Mouse (Mus musculus): ENCODE results near the gene Eif4ebp2.

Eif4ebp2 gene

DNA sequence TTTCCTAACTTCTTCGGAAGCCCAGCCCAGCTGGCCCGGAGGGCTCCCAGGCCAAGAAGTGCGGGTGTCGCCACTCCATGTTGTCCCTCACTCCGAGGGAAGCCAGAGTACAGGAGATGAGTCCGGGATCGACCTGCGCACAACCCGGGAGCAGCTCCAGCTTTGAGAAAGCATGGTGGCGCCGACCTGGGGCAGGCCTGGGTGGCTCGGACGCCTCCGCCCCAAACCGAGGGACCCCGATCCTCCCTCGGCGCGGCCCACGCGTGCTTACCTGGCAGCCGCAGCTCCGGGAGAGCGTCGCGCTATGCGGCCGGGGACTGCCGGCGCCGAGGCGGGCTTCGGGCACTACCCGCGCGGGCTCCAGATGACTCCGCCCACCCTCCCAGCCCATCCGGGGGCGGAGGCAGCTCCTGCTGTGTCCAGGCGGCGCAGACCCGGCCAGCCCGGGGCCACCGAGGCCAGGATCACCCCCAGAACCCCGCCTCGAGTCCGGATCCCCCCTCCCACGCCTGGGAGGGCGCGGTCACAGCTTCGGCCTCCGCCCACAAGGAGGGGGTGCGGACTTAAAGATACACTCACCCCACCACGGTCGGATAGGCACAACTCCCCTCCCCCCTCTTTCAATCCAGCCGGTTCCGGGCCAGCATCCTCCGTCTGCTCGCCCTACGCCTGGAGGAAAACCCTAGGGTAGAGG is 69.3 kb downstream of the Eif4ebp2 start, which contains the start of gene Pald1:
Gene Pald1, minus strand, starts transcription at position 510 of the 694 bp plus-strand sequence.
- peak; percentile 60 to 75 for DNase-seq (ENCODE audit: low spot score in 2 of 2)

DNA sequence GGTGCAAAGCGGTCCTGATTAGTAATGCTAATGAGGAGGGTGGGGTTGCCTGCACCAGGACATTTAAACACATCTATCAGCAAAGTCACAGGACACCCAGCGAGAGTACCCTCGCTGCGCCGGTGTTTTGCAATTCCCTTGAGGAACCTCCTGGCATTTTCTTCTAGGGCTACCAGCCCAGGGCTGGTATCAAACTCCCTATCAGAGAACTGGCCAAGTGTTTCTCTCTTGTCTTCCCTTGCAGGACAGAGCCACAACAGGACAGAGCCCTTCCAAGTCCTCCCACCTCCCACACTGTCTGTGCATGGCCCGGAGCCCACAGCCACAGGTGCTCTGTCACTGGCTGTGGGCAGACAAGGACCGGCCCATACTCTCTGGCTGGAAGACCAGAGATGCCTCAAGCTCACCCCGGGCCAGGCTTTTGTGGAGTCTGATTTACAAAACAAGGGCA is 70.2 kb downstream of the Eif4ebp2 start:
- no peak for DNase-seq (ENCODE audit: low spot score in 2 of 2)

DNA sequence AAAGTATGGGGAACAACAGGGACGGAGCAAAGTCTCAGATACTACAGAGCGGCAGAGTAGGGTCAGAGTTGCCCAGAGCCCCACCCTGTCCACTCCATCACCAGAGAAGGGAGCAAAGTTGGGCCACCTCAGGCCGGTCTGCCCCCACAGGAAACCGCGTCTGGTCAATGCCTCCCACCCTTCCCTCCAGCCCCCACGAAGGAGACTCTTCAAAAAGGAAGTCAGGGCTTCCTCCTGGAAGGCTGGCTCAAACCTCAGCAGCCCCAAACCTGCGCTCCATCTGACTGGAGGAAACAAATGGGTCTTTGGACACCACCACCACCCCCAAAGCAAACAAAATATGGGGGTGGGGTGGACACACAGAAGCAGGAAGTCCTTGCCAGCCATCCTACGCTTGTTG is 70.6 kb downstream of the Eif4ebp2 start:
- DNase-seq (ENCODE audit: low spot score in 2 of 2) = no peak

DNA sequence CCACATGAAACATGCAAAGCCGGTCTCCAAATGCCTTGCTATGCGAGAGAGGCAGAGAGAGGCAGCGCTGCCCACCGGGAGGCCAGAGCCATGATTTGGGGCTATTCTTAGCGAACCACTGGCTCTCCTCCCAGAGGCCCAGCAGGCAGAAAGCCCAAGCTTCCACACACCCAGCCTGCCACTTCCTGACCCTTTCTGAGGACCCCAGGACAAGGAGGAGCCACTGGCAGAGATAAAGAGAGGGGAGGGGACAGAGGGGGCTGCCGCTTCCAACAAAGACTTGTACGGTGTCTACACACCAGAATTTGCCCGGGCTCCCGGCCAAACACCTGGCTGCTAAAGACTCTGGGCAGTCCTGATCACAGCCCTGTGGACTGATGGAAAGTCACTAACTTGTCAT is 72.3 kb downstream of the Eif4ebp2 start:
- DNase-seq (ENCODE audit: low spot score in 2 of 2) = no peak

DNA sequence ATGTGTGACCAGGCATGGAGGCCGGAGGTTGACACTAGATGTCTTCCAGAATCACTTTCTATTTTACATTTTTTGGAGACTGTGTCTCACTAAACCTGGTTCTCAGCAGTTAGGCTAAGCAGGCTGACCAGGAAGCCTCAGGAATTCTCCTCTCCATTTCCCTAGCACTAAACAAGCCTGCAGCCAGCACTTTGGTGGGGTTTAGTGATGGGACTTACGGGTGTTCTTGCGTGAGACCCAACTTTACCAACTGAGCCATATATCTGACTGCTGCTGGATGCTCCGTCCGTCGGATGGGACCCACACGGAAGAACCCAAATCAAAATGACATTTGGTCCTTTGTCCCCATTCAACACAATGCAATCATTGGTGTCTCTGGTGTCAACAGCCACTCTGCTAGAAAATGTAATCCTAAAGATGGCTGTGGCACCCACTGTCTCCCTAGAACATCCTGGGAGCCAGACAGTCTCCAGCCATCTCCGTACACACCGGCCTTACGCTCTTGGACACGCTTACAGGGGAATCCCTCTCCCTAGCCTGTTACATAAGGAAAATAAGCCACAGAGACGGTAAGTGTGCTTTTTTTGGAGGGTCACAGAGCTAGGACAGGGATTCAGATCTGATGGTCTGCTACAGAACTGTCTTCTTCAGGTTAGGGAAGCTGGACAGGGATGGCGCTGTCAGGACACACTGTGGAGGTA is 73.0 kb downstream of the Eif4ebp2 start:
- no peak for DNase-seq (ENCODE audit: low spot score in 2 of 2)

DNA sequence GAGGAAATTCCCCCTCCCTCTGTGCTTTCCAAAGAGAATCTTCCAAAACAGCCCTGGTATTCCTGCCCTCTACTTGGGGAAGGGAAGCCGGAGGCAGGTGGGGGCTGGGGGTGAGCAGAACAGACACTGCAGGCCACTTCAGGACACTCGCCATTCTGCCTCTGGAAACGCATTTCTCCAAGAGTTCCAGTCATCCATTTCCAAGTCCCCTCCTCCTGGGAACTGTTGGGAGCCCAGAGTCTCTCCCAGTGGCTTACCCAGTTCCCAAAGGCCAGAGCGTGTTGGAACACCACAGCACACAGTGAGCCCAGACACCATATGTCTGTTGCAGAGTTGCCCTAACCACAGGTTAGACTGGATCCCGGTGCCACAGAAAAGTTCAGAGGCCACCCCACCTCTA is 73.8 kb downstream of the Eif4ebp2 start:
- DNase-seq (ENCODE audit: low spot score in 2 of 2) = no peak
